In genomic region chr11:60088947-60089346, GRCm38 (mm10) we compare ENCODE assay signal across 8 mouse cellular contexts. TPM values are rescaled to one million over a fixed set of nuclear protein-coding genes. Genes with fewer than 3 reads are reported as not detected.
DNase-seq lines count a peak whose midpoint lies in the region; ATAC-seq and TF ChIP-seq lines count a peak whose summit lies in the region.

No protein-coding gene starts in this region.

- no peak overlapping the region for H3K27ac ChIP-seq in kidney, postnatal 0 days
- H3K27ac ChIP-seq in midbrain, embryonic 10.5 days (replicated peaks): no peak overlapping the region

- peak; percentile 42; the same call in 1 of the 2 replicates for TF ChIP-seq CTCF in kidney, postnatal 0 days (IDR thresholded peaks at IDR 0.05; ENCODE audit: low read depth)

- peaks cover 5% of the 10 kb centered on the region; the same call in 1 of the 2 replicates for H3K4me1 ChIP-seq in kidney, postnatal 0 days (replicated peaks; ENCODE audit: insufficient read depth, low read length)
- H3K4me1 ChIP-seq in midbrain, embryonic 10.5 days: peaks cover 27% of the 10 kb centered on the region

- H3K27me3 ChIP-seq in kidney, postnatal 0 days (ENCODE audit: insufficient read depth, low read length): no peaks in the 10 kb centered on the region
- 0 out of 2 replicates have a peak, but pooled peaks cover 6% of the 10 kb centered on the region for H3K27me3 ChIP-seq in midbrain, embryonic 10.5 days (ENCODE audit: low read depth, poor library complexity, severe bottlenecking)

- ATAC-seq in kidney, postnatal 0 days (replicated peaks; ENCODE audit: low FRiP score, low read depth): peak; percentile 59; the same call in 1 of the 2 replicates

- peak; percentile 71 for DNase-seq in kidney, postnatal 0 days (ENCODE audit: low spot score)
- no peak for DNase-seq in kidney, adult 11 months
- peak; percentile 82 for DNase-seq in ZHBTc4 (ENCODE audit: low read depth, low spot score)
- DNase-seq in forelimb bud, embryonic 11.5 days (ENCODE audit: low read depth, low spot score): peak; percentile 40
- peak; percentile 48 for DNase-seq in midbrain, embryonic 10.5 days (ENCODE audit: low spot score)
- DNase-seq in gastrocnemius, postnatal 36 days: no peak
- no peak for DNase-seq in heart, postnatal 14 days
- DNase-seq in ovary, adult 18-20 months (ENCODE audit: low spot score): no peak

- 49% methylated on average over 4 of the region's 4 CpGs for WGBS in kidney, postnatal 0 days
- 52% methylated on average over 4 of the region's 4 CpGs for WGBS in midbrain, embryonic 10.5 days

- no peaks in the 10 kb centered on the region for H3K9me3 ChIP-seq in kidney, postnatal 0 days (replicated peaks; ENCODE audit: low read length)
- H3K9me3 ChIP-seq in midbrain, embryonic 10.5 days (replicated peaks): no peaks in the 10 kb centered on the region

- H3K4me2 ChIP-seq in kidney, postnatal 0 days (ENCODE audit: low read length): no peak overlapping the region

- no peak overlapping the region for H3K4me3 ChIP-seq in kidney, postnatal 0 days (replicated peaks; ENCODE audit: low read depth, low read length)
- H3K4me3 ChIP-seq in midbrain, embryonic 10.5 days: no peak overlapping the region

- intact Hi-C loops in gastrocnemius, postnatal 36 days (cut with DNase I): no loop called here
- intact Hi-C loops in heart, postnatal 14 days (cut with DNase I): loop anchor here (5.0 kb wide), 1 partner anchor 323 kb away; no protein-coding TSS in a partner anchor

- H3K9ac ChIP-seq in kidney, postnatal 0 days (ENCODE audit: low read depth, low read length): no peak overlapping the region

- no peaks in the 10 kb centered on the region for H3K36me3 ChIP-seq in kidney, postnatal 0 days (ENCODE audit: insufficient read depth, low read length)
- no peaks in the 10 kb centered on the region for H3K36me3 ChIP-seq in midbrain, embryonic 10.5 days

RNA-seq across cellular contexts. Expression of gene Rai1, which starts 15.9 kb away (rescaled TPM):
- 14.6 and 15.2 TPM in 2 replicates for polyA plus RNA-seq in kidney, postnatal 0 days (2015; fragmentation: Nextera tagmentation; extraction: Ambion mirVana)
- polyA plus RNA-seq in midbrain, embryonic 10.5 days (2016; fragmentation: Nextera tagmentation; extraction: Ambion mirVana): 23.4 and 23.9 TPM in 2 replicates
- 10 to 100 TPM; 18.1 to 20.8 TPM for total RNA-seq in gastrocnemius, postnatal 36 days (2021)
- total RNA-seq in heart, postnatal 14 days (2021): 10 to 100 TPM; 32.6 to 33.1 TPM

RNA-seq across cellular contexts. Expression of gene Pemt, which starts 42.7 kb away (rescaled TPM):
- 10.2 and 13.4 TPM in 2 replicates for polyA plus RNA-seq in kidney, postnatal 0 days (2015; fragmentation: Nextera tagmentation; extraction: Ambion mirVana)
- 8.6 and 10.8 TPM in 2 replicates for polyA plus RNA-seq in midbrain, embryonic 10.5 days (2016; fragmentation: Nextera tagmentation; extraction: Ambion mirVana)
- 1 to 10 TPM; 4.7 to 5.7 TPM for total RNA-seq in gastrocnemius, postnatal 36 days (2021)
- 1 to 10 TPM; 1.3 to 1.9 TPM for total RNA-seq in heart, postnatal 14 days (2021)

Comparison
In these comparisons a context has a peak if more than half of its experiments do, and no peak if none do; other contexts are left out.
1. DNase-seq: peak in kidney, postnatal 0 days (single experiment), ZHBTc4 (single experiment), forelimb bud, embryonic 11.5 days (single experiment) and midbrain, embryonic 10.5 days (single experiment); none in kidney, adult 11 months (single experiment), gastrocnemius, postnatal 36 days (0 of 2), heart, postnatal 14 days (0 of 2) and ovary, adult 18-20 months (single experiment).